ENCODE assay signal across 17 mouse cellular contexts in genomic region chr8:23321166-23321565, GRCm38 (mm10).
DNase-seq lines count a peak whose midpoint lies in the region; ATAC-seq and TF ChIP-seq lines count a peak whose summit lies in the region.
"Had no signal": no experiment of that assay in that cellular context is flagged by ENCODE, and none has a peak within 500 bp of the region (broad histone marks: within the 10 kb centered on the region; RNA-seq: fewer than 3 reads in every experiment).

No protein-coding gene starts in this region.

- H3K27me3 ChIP-seq in kidney, embryonic 14.5 days (ENCODE audit: control insufficient read depth, insufficient read depth, low read length), result no peaks in the 10 kb centered on the region
- H3K27me3 ChIP-seq in lung, embryonic 16.5 days (ENCODE audit: control insufficient read depth, insufficient read depth, low read depth, low read length), result no peaks in the 10 kb centered on the region
- H3K27me3 ChIP-seq: hindbrain, embryonic 12.5 days; limb, embryonic 12.5 days; midbrain, embryonic 13.5 days had no signal

- no peak for DNase-seq in kidney, postnatal 25 days
- no peak for DNase-seq in lung, adult 2 months
- no peak for DNase-seq in Muller cell, postnatal 12 days (ENCODE audit: inconsistent ontology term)
- no peak for DNase-seq in cerebellum, adult 18-20 months
- DNase-seq: cerebellum, adult 9-11 months; gastrocnemius, postnatal 36 days; right cerebral cortex, postnatal 14 days; thymus, postnatal 4 days had no signal

- no peak for ATAC-seq in kidney, embryonic 14.5 days (ENCODE audit: low FRiP score, low TSS enrichment)
- peak; percentile 70 for ATAC-seq in lung, embryonic 16.5 days (ENCODE audit: low read depth)
- ATAC-seq: forebrain, embryonic 14.5 days; inflammation-experienced regulatory T-cells, adult 6 months; midbrain, embryonic 13.5 days had no signal

- H3K9ac ChIP-seq in kidney, embryonic 14.5 days (ENCODE audit: low read depth, low read length), result no peak overlapping the region
- no peak overlapping the region for H3K9ac ChIP-seq in lung, embryonic 16.5 days (ENCODE audit: low read length)
- H3K9ac ChIP-seq: hindbrain, embryonic 12.5 days; limb, embryonic 12.5 days; liver, embryonic 14.5 days; midbrain, embryonic 13.5 days had no signal

- H3K4me1 ChIP-seq in kidney, embryonic 14.5 days (ENCODE audit: control insufficient read depth, insufficient read depth, low read length), result peaks cover 10% of the 10 kb centered on the region; the same call in 1 of the 2 replicates
- no peaks in the 10 kb centered on the region; the same call in 1 of the 2 replicates for H3K4me1 ChIP-seq in lung, embryonic 16.5 days (replicated peaks; ENCODE audit: control insufficient read depth, insufficient read depth, low read length)
- H3K4me1 ChIP-seq in lung, adult 2 months (ENCODE audit: control insufficient read depth, insufficient read depth, low read length), result no peaks in the 10 kb centered on the region
- no peaks in the 10 kb centered on the region for H3K4me1 ChIP-seq in embryonic fibroblast, embryonic 13.5 days (ENCODE audit: control insufficient read depth, insufficient read depth, low read length)
- H3K4me1 ChIP-seq: hindbrain, embryonic 12.5 days; limb, embryonic 12.5 days; midbrain, embryonic 13.5 days had no signal

- H3K36me3 ChIP-seq in kidney, embryonic 14.5 days (ENCODE audit: control insufficient read depth, insufficient read depth, low read length), result no peaks in the 10 kb centered on the region
- no peaks in the 10 kb centered on the region for H3K36me3 ChIP-seq in lung, embryonic 16.5 days (ENCODE audit: control insufficient read depth, insufficient read depth, low read length)
- H3K36me3 ChIP-seq: hindbrain, embryonic 12.5 days; limb, embryonic 12.5 days; midbrain, embryonic 13.5 days had no signal

- TF ChIP-seq CTCF in lung, adult 2 months (IDR thresholded peaks at IDR 0.05; ENCODE audit: insufficient read depth, low read length), result no peak
- TF ChIP-seq CTCF in embryonic fibroblast, embryonic 13.5 days (IDR thresholded peaks at IDR 0.05; ENCODE audit: borderline replicate concordance, insufficient read depth, low read length), result no peak

- TF ChIP-seq POLR2A in lung, adult 2 months (IDR thresholded peaks at IDR 0.05; ENCODE audit: borderline replicate concordance, extremely low read depth, low read depth, low read length), result no peak
- no peak for TF ChIP-seq POLR2A in embryonic fibroblast, embryonic 13.5 days (IDR thresholded peaks at IDR 0.05; ENCODE audit: low read depth, low read length)

- peak overlapping the region; percentile 4; the same call in 1 of the 2 replicates for H3K27ac ChIP-seq in kidney, embryonic 14.5 days (ENCODE audit: low read depth, low read length)
- H3K27ac ChIP-seq in lung, embryonic 16.5 days (ENCODE audit: low read length), result peak overlapping the region; percentile 19; the same call in 1 of the 2 replicates
- H3K27ac ChIP-seq in embryonic fibroblast, embryonic 13.5 days (ENCODE audit: insufficient read depth, low read length), result peak overlapping the region; percentile 68
- H3K27ac ChIP-seq: hindbrain, embryonic 12.5 days; limb, embryonic 12.5 days; liver, embryonic 14.5 days; midbrain, embryonic 13.5 days had no signal

- H3K4me2 ChIP-seq in kidney, embryonic 14.5 days (replicated peaks; ENCODE audit: low read depth, low read length), result no peak overlapping the region
- no peak overlapping the region for H3K4me2 ChIP-seq in lung, embryonic 16.5 days (ENCODE audit: low read depth, low read length)
- H3K4me2 ChIP-seq: hindbrain, embryonic 12.5 days; limb, embryonic 12.5 days; midbrain, embryonic 13.5 days had no signal

- H3K4me3 ChIP-seq in kidney, embryonic 14.5 days (ENCODE audit: low read length), result no peak overlapping the region
- H3K4me3 ChIP-seq in lung, embryonic 16.5 days (ENCODE audit: low read length), result no peak overlapping the region
- no peak overlapping the region for H3K4me3 ChIP-seq in lung, adult 2 months (replicated peaks; ENCODE audit: extremely low read depth, low read depth, low read length)
- no peak overlapping the region for H3K4me3 ChIP-seq in embryonic fibroblast, embryonic 13.5 days (ENCODE audit: insufficient read depth, low read length)
- H3K4me3 ChIP-seq: hindbrain, embryonic 12.5 days; limb, embryonic 12.5 days; midbrain, embryonic 13.5 days had no signal

- H3K9me3 ChIP-seq in kidney, embryonic 14.5 days (ENCODE audit: control insufficient read depth, low read length), result no peaks in the 10 kb centered on the region
- no peaks in the 10 kb centered on the region for H3K9me3 ChIP-seq in lung, embryonic 16.5 days (ENCODE audit: control insufficient read depth, low read length)
- H3K9me3 ChIP-seq: hindbrain, embryonic 12.5 days; limb, embryonic 12.5 days; midbrain, embryonic 13.5 days had no signal

- 41% methylated on average over 5 of the region's 5 CpGs for WGBS in kidney, embryonic 14.5 days
- 17% methylated on average over 5 of the region's 5 CpGs for WGBS in lung, embryonic 16.5 days
- WGBS in lung, adult 2 months, result 28% methylated on average over 5 of the region's 5 CpGs

Comparison
In these comparisons a context has a peak if more than half of its experiments do, and no peak if none do; other contexts are left out.
1. H3K27ac ChIP-seq: peak in every context shown above with its lines; median percentile 68 in embryonic fibroblast, embryonic 13.5 days; 19 in lung, embryonic 16.5 days; 4 in kidney, embryonic 14.5 days.